Mouse (Mus musculus): Measurements from ENCODE around the gene Myh8.

The Myh8 gene

GRCm38 (mm10) chr11:67276601-67277174 lies at the start of gene Myh8:
Gene Myh8, plus strand, starts transcription at chr11:67277124.
- no peak for DNase-seq (ENCODE audit: extremely low spot score)

- no peak for DNase-seq (ENCODE audit: extremely low spot score)
Measured at GRCm38 (mm10) chr11:67228731-67229130, 48.2 kb upstream of the Myh8 start.

- no peak for DNase-seq (ENCODE audit: extremely low spot score)
Measured at GRCm38 (mm10) chr11:67229166-67229565, 47.8 kb upstream of the Myh8 start.

- no peak for DNase-seq (ENCODE audit: extremely low spot score)
Measured at GRCm38 (mm10) chr11:67229946-67230345, 47.0 kb upstream of the Myh8 start.

- DNase-seq (ENCODE audit: extremely low spot score) = peak; percentile 40
Measured at GRCm38 (mm10) chr11:67235639-67236358, 41.1 kb upstream of the Myh8 start.

GRCm38 (mm10) chr11:67236799-67237198 lies 40.1 kb upstream of the Myh8 start:
- DNase-seq (ENCODE audit: extremely low spot score) = no peak

GRCm38 (mm10) chr11:67237481-67238079 lies 39.3 kb upstream of the Myh8 start, which contains the start of gene Myh4:
Gene Myh4, plus strand, starts transcription at chr11:67238029.
- no peak for DNase-seq (ENCODE audit: extremely low spot score)

- no peak for DNase-seq (ENCODE audit: extremely low spot score)
Measured at GRCm38 (mm10) chr11:67241051-67241450, 35.9 kb upstream of the Myh8 start.

GRCm38 (mm10) chr11:67253691-67254090 lies 23.2 kb upstream of the Myh8 start:
- no peak for DNase-seq (ENCODE audit: extremely low spot score)

- no peak for DNase-seq (ENCODE audit: extremely low spot score)
Measured at GRCm38 (mm10) chr11:67257048-67257447, 19.9 kb upstream of the Myh8 start.

GRCm38 (mm10) chr11:67260956-67261355 lies 16.0 kb upstream of the Myh8 start:
- no peak for DNase-seq (ENCODE audit: extremely low spot score)

- no peak for DNase-seq (ENCODE audit: extremely low spot score)
Measured at GRCm38 (mm10) chr11:67293440-67293839, 16.5 kb downstream of the Myh8 start.

GRCm38 (mm10) chr11:67313733-67314452 lies 37.0 kb downstream of the Myh8 start:
- DNase-seq (ENCODE audit: extremely low spot score) = peak; percentile 9

GRCm38 (mm10) chr11:67321358-67321757 lies 44.4 kb downstream of the Myh8 start, which contains the start of gene Myh13:
Gene Myh13, plus strand, starts transcription at chr11:67321658.
- DNase-seq (ENCODE audit: extremely low spot score) = no peak

GRCm38 (mm10) chr11:67326536-67326935 lies 49.6 kb downstream of the Myh8 start:
- no peak for DNase-seq (ENCODE audit: extremely low spot score)

GRCm38 (mm10) chr11:67344556-67344955 lies 67.6 kb downstream of the Myh8 start:
- DNase-seq (ENCODE audit: extremely low spot score) = no peak

- DNase-seq (ENCODE audit: extremely low spot score) = no peak
Measured at GRCm38 (mm10) chr11:67345186-67345855, 68.4 kb downstream of the Myh8 start.

GRCm38 (mm10) chr11:67345856-67346236 lies 68.9 kb downstream of the Myh8 start:
- DNase-seq (ENCODE audit: extremely low spot score) = no peak

- peak; percentile 68 for DNase-seq (ENCODE audit: extremely low spot score)
Measured at GRCm38 (mm10) chr11:67350153-67350768, 73.3 kb downstream of the Myh8 start.

- DNase-seq (ENCODE audit: extremely low spot score) = no peak
Measured at GRCm38 (mm10) chr11:67353011-67353410, 76.1 kb downstream of the Myh8 start.

- no peak for DNase-seq (ENCODE audit: extremely low spot score)
Measured at GRCm38 (mm10) chr11:67358031-67358430, 81.1 kb downstream of the Myh8 start.

Measured in embryo, embryonic 9.5 days (tissue).